Mouse (Mus musculus): ENCODE results near the gene Syk.

The Syk gene

DNA sequence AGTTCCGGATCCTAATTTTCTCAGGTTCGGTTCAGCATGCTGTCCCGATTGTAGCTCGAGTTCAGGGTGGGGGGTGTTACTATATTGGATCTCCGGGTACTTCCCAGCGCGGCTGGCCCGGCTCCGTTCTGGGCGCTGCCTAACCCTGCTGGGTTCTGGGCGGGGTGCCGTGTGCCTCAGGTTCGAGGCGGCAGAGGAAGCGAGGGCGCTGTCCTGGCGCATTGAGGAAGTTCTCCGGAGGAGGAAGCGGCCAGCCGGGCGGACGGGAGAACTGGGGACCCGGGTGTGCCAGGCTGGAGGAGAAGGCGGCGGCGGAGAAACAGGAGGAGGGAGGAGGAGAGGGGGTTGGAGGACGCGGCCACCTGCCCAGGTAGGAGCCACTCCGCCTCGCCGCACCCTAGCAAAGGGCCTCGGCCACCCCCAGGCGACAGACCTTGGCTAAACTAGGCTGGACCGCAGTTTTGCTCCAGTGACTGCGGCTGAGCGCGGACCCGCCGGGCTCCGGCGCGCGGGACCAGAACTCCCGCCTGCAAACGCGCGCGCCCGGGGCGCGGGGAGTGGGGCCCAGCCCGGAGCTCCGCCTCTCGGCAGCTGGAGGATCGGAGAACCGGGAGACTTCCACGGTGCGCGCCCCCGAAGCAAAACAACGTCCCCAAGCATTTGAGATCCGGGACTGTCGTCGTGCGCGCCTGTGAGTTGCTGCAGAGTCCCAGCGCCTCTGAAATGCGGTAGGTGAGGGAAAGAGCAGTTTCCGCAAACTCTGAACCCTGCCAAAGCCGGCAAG is at the start of gene Syk:
TSS of gene Syk (plus strand) at position 296 of the 784 bp plus-strand sequence.
- DNase-seq (ENCODE audit: low read depth, low spot score): peak; percentile 81

DNA sequence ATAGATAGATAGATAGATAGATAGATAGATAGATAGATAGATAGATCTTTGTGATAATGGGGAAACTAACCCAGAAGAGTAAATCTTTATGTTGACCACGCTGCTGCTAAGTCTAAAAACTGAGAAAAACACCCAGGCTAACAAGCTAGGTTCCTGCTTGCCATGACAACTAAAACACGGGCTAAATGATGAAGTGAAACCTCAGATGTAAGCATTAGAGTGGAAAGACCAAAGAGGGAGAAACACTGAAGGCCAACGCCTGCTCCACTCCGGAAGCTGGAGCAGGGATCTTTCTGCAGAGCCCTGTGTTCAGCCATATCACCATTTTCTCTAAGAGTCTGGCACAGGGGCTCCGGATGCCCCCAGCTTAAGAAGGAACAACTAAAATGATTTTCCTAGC is 49.3 kb upstream of the Syk start:
- DNase-seq (ENCODE audit: low read depth, low spot score): no peak

DNA sequence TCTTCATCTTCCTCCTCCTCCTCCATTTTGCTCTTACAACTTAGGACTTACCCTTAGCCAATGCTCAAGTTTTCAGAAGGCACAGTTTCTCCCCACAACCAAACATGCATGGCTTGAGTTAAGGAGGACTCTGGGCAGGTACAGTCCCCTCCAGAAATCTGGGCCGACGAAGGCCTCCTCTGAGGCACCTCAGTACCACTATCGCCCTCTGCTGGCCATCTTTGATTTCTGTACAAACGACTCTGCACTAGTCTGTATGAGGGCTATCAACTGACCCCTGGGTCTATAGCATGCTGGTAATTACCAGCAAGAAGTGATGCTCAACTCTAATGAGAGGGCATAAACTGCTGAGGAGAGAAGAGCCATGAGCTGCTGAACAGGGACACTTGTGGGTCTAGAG is 47.4 kb upstream of the Syk start:
- DNase-seq (ENCODE audit: low read depth, low spot score): peak; percentile 81

DNA sequence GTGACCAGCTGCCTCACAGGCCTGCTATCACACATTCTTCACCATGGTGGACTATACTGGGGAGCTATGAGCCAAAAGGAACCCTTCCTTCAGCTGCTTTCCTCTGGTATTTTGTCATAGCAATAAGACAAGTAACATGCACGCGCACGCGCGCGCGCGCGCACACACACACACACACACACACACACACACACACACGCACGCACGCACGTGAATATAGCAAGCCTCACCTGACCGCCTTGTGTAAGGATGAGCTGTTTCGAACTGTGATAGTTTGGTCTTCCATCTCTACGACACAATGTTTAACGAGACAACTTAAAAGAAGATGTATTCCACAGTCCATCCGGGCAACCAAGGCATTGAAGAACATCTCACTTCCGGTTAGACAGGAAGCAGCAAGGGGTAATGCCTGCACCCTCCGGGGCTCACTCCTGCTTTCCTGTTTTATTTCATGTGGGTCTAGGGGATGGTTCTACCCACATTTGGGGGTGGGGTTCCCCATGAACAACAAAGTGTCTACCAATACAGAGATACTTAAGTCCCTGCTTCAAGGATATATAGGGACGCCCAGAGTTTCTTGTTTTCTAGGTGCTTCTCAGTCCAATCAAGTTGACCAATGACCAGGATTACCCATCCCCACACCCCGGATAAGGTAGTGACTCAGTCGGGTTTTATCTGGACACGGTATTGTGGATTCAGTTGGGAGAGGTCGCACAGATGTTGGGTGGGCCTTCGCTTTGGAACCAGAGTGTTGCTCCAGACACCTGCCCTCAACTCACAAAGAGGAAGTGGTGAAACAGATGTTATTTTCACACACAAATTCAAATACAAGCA is 45.0 kb upstream of the Syk start:
- peak; percentile 41 for DNase-seq (ENCODE audit: low read depth, low spot score)

DNA sequence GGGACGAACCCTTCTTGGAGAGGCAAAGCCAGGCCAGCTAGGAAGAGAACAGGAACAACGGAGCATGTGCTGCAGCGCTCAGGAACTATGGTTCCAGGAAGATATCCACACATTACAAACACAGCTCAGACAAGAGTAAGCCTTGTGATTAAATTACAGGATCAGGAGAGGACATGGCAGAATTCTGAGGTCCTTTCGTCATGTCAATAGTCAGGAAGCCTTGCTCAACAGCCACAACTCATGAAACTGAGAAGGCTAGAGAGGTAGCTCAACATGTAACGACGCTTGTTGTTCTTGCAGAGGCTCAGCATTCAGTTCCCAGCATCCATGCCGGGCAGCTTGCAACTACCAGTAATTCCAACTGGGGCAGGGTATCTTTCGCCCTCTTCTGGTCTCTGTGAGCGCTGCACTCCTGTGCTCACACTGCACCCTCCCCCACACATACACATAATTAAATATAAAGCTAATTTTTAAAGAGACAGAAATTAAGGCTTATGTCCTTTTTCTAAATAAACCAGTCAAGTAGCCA is 44.3 kb upstream of the Syk start:
- peak; percentile 71 for DNase-seq (ENCODE audit: low read depth, low spot score)

DNA sequence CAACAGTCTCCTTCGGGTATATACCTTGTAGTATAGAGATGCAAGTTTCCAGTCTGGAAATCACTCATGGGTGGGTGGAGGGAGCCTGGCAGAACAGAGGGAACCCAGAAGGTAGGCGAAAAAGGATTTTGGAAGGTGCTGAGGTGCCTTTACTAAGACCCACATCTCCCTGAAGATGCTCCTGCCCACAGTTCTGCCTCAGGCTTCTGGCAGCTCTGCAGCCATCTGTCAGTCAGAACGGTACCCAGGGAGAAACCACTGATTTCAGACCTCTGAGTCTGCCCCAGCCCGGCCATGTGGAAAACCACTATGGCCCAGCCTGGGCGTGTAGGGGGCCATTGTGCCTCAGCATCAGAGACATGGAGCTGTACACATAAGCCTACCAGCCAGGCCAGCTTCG is 43.5 kb upstream of the Syk start:
- DNase-seq (ENCODE audit: low read depth, low spot score): no peak

DNA sequence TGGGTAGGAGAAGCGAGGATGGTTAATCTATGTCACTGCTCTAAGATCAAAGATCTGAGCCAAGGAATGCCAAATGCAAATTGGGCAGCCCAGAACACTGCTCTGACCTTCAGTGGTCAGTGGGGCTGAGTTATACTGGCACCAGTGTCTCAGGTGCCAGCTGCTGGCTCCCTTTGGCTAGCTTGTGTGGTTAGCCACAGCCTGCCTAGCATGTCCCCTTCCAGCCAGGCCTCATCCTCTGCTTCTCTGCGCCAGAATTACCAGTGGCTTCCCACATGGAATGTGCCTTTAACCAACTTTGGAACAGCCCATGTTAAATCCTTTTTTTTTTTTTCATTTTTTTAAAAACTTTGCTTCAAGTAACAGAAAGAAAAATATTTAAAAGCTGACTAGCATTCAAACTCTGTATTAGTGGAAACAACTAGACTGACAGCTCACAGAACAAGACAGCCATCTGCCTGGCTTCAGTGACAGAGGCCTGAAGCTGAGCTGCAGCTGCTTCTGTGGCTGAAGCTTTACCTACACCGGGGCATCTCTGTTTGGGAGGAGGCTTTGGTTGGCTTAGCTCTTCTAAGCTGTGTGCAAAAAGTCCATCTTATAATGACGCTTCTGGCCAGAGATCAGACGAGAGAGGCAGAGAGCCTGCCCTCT is 41.5 kb upstream of the Syk start:
- no peak for DNase-seq (ENCODE audit: low read depth, low spot score)

DNA sequence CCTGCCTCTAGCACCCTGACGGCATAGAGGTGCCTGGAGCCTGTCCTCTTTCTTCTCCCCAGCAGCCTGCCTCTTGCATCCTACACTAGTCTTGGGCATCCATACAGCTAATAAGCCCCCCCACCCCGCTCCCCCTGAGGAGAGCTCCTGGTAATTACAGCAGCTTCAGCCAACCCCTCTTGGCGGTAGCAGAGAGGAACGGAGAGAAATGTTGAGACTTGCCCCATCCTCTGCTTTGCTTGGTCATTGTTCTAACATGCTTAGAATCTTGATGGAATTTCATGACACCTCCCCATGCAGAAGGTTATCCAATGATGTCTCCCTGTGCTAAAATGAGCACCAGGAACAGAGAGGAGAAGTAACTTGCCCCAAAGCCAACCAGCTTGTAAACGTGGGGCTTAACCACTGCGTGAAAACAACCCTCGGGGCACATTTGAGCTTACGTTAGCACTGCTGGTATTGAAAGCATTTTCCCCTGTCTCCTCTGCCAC is 40.9 kb upstream of the Syk start:
- no peak for DNase-seq (ENCODE audit: low read depth, low spot score)

DNA sequence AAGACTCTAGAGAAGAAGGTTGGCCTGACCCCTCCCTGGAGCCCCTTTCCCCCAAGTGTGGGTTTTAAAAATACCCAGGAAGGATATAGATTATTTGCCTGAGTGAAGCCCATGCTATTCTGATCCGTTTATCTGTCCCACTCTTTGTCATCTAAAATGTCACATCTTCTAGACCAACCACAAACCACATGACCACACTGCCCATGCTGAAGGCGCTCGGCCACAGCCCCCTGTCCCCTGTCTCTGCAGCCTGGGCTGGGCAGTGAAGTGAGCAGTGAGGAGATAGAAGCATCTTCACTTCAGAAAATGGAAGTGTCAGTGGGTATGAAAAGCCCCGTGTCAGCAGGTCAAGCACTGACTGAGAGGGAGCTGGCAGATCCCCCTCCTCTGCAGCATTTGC is 40.3 kb upstream of the Syk start:
- no peak for DNase-seq (ENCODE audit: low read depth, low spot score)

DNA sequence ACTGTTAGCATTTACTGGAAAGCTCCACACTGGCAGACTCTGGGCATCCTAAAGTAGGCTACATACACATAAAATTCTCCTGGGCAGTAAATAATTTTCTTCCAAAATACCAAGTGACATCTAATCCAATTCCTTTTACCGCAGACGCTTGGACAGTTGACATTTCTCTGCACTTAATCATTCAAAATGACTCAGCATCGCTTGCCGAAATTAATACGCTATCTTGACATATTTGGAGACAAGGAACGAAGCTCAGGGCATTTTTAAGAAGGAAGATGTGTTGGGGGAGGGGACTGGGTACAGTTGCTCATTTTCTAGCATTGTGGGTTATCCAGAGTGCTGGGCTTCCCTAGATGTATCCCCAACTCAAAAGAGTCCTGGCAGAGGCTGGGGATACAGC is 36.7 kb upstream of the Syk start:
- no peak for DNase-seq (ENCODE audit: low read depth, low spot score)

DNA sequence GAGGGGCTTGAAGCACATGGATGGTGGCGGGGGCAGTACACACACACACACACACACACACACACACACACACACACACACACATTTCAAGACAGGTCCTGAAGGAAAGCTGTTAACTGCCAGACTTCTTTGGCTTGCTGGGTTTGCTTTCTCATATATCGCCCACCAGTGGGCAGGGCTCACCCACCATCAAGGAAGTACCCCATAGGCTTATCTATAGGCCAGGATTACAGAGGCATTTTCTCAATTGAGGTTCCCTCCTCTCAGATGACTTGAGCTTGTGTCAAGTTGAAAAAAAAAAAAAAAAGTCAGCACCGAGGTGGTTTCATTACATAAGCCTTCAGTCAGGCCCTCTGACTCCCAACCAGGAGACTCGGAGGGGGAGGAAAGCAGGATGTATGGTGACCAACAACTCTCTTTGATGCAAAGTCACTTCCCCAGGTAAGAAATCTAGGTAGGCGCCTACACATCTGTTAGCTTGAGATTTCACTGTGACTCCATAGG is 32.2 kb upstream of the Syk start:
- no peak for DNase-seq (ENCODE audit: low read depth, low spot score)

DNA sequence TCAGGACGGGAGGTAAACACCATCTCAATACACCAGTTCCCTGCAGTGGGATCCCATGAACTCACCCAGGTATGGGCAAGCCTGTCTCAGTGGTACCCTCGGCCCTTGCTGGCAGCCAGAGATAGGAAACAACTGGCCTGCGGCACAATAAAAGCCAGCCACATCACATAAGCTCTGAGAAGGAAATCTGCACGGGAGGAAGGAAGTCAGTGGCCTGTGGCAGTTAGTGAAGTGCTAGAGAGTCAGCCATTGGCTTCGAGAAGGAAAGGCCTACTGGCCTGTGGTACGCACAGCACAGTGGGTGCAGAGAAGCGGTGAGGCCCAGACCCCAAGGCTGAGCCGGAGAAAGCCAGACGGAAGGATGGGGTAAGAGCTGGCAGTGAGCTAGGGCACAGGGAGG is 31.7 kb upstream of the Syk start:
- DNase-seq (ENCODE audit: low read depth, low spot score): no peak

DNA sequence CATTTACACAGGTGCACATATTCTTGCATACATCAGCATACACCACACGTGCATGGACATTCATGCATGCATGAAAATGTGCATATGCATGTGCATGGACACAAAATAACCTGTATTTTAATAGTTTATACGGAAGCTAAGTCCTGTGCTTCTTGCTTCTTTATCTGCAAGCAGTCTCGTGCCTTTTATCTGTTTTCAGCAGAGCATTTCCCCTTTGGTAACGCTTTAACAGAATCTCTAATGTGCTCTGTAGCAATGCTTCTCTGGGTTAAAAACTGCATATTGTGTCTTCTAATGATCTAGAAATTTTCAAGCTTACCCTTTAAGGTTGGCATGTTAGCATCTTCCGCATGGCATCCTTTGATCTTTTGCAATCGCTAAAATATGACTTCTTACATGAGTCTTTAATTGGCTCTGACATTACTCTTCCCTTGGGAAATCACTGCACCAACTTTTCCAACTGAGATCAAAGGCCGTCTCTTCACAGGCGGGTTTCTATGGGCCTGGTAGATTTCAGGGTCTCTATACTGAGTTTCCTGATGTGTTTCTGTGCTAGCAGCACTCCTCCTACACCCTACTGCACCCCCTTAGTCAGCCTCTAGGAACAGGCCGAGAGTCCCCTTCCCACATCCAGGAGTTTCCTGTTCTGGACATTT is 30.0 kb upstream of the Syk start:
- DNase-seq (ENCODE audit: low read depth, low spot score): no peak

DNA sequence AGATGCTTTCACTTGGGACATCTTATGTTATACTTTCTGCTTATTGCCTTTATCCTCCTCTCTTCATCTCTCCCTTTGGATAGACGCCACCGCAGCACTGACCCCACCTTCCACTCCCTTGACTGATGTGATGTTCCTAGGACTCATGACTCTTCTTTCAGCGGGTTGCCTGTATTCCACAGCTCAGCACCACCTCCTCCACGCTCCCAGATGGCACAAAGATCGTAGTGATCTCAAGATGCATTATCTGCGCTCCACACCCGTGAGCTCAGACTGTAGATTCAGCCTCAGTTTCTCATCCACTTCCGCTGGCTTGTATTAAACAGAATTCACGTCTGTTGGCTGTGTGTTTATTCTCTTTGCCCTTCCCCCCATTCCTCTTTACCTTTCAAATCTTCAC is 28.3 kb upstream of the Syk start:
- no peak for DNase-seq (ENCODE audit: low read depth, low spot score)

DNA sequence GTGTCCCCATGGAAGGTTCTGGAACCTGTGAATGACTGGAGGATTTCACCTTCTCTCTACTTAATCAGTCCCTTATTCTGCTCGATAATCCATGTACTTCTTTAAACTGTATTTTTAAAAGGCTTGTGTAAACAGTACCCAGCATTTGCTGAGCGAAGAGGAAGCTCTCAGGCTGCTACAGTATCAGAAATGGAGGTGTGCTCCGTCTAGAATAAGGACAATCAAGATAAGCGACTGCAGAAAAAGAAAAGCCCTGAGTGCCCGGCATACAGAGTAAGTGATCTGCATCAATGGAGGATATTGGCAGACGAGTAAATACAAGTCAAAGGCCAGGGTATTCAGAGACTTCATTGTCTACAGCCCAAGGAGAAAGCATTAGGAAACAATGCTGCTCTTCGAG is 25.6 kb upstream of the Syk start:
- no peak for DNase-seq (ENCODE audit: low read depth, low spot score)

DNA sequence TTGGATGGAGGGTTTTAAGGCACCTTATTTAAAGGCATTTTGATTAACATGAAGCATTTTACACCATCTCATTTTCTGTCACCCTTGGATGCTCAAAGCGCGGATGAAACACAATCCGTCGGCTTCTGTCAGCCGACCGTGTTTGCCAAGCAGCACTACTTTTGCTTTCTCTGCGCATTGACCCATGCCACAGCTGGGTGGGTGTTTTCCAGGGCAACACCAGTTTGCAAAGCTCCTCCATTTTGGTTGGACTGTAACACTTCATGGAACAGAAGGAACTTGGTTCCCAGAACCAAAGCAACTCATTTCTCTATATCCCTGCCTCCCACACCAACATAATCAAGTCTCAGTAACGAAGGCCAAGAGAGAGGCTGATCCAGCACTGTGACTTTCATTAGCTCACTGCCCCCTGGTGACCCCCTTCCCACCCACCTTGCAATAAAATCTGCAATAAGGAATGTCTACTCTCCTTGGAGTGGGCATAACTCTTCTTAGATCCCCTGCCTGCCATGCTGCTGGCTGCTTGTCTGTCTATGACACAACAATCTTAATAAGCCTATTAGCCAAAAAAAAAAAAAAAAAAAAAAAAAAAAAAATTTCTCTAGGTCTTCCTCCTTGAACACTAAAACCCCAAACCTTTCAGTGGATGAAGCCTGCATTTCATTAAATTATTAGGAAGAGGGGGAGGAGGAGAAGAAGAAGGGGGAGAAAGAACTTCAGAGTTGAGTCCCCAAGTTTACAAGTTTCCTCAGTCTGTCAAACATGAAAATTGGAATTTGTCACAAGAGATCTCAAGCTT is 21.4 kb upstream of the Syk start:
- DNase-seq (ENCODE audit: low read depth, low spot score): peak; percentile 41

DNA sequence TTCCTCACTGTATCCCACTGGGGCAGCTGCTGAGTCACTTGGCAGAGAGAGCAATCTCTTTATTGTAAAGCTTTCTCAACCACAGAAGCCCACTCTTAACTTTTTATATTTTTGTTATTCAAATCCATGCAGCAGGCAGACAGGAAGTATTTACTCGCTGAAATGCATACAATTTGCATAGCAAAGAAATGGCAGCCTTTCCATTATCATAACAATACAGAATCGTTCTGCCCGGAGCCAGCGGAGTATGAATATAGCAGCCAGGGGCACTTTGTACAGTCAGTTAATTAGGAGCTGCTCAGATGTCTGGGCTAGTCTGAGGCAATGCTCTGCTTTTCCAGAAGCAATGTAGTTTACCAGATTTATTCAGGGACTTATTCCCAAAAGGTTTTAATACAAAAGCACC is 20.8 kb upstream of the Syk start:
- DNase-seq (ENCODE audit: low read depth, low spot score): peak; percentile 97

DNA sequence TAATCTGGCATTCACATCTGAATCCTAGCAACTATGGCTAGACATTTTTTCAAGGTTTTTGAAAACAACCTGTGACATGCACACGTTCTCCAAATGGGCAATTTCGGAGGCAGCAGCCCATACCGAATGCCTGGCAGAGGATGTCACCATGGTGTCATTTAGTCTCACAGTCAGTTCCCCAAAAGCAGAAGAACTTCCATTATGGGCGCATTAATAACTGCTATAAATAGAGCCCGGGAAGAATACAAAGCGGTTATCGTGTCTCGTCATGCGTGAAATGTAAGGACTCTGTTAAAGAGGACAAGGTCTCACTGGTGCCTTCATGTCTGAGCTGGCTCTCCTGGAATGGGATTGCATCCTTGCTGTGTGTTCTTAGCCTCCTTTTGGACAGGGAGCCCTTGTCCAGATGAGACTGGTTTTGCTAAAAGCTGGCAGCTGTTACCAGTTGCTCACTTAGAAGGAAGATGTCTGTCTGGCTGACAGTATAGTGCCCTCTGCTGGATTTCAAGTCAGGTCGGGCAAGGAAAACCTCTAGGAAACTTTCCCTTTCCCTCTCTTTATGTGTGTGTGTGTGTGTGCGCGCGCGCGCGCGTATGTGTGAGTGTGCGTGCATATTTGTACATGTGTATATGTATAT is 17.8 kb upstream of the Syk start:
- peak; percentile 81 for DNase-seq (ENCODE audit: low read depth, low spot score)

DNA sequence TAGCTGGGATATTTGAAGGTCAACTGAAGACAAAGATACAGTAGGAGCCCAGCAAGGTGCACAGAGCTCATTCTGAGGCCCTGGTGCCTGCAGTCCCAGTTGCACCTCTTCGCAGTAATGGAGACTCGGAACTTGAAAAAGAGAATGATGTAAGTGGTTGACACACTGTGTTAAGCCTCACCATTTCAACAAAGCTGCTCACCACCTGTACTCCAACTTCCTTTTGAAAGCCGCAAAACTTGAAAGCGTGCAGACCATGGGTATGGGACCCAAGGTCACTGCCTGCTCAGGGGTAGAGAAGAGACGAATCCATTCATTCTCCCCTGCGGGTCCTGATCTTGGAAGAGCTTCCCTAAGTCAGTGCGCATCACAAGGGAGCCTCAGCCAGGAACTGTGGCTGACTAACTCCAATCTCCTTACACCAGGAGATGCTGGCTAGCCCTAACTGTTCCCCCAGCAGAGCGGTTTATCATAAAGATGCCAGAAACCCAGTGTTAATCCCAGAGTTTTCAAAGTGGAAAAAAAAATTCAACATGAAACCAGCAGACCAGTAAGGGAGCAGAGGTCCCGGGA is 16.7 kb upstream of the Syk start:
- no peak for DNase-seq (ENCODE audit: low read depth, low spot score)

DNA sequence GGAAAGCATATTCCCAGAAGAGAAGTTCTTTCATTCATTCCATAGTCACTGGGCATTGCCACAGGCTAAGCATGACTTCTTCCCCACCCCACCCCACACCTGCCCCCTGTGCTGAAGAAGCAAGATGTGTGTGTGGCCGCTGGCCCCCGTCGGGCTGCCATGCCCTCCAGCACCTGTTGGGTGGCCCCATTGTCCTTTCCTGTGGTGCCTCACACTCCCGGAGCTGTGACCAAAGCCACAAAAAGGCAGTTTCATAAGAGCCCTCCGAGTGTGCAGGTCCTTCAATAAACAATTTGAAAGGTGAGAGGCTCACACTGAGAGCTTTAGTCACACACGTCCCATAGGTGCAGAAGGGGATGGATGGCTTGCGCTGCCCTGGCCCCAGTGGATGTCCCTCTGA is 16.2 kb upstream of the Syk start:
- DNase-seq (ENCODE audit: low read depth, low spot score): no peak
